Mouse (Mus musculus) adrenal gland, adult 2 months (tissue): ENCODE measurements around the gene Wasl. TPM values are rescaled to one million over a fixed set of nuclear protein-coding genes. Genes with fewer than 3 reads are reported as not detected.

Source experiments
- DNase-seq: peaks from one replicate; pipeline ENCODE4 v3.0.0; 2021
- polyA plus RNA-seq: library from polyadenylated mRNA; depleted of rRNA; stranded (reverse); fragments of >200 nt; gene quantifications from 2 replicates; pipeline ENCODE4 v1.2.3, GENCODE M21; 2012
- total RNA-seq, 2 experiments: library from RNA; stranded (reverse); gene quantifications; 2 replicates each; pipeline ENCODE4 v1.2.3; 2021

Gene Wasl
- total and polyA plus RNA-seq, 3 experiments = 50.3 to 314 (median 58.3) TPM

GRCm38 (mm10) chr6:24604289-24604688 lies 60.5 kb downstream of the Wasl start:
- DNase-seq = no peak

- DNase-seq = no peak
Measured at GRCm38 (mm10) chr6:24602993-24603392, 61.8 kb downstream of the Wasl start.

GRCm38 (mm10) chr6:24602351-24602750 lies 62.5 kb downstream of the Wasl start:
- no peak for DNase-seq

- DNase-seq = peak; percentile 21
Measured at GRCm38 (mm10) chr6:24601668-24602067, 63.1 kb downstream of the Wasl start.

- no peak for DNase-seq
Measured at GRCm38 (mm10) chr6:24600726-24601125, 64.1 kb downstream of the Wasl start.

- DNase-seq = no peak
Measured at GRCm38 (mm10) chr6:24600134-24600533, 64.7 kb downstream of the Wasl start.

- DNase-seq = no peak
Measured at GRCm38 (mm10) chr6:24599639-24600038, 65.2 kb downstream of the Wasl start.

- DNase-seq = no peak
Measured at GRCm38 (mm10) chr6:24599179-24599578, 65.6 kb downstream of the Wasl start.

GRCm38 (mm10) chr6:24597500-24597899 lies 67.3 kb downstream of the Wasl start, which contains the start of gene Lmod2:
Gene Lmod2 (plus strand): TSS chr6:24597762.
- DNase-seq = no peak

GRCm38 (mm10) chr6:24591525-24592218 lies 73.1 kb downstream of the Wasl start:
- DNase-seq = no peak

- no peak for DNase-seq
Measured at GRCm38 (mm10) chr6:24590282-24590681, 74.5 kb downstream of the Wasl start.

GRCm38 (mm10) chr6:24586885-24587284 lies 77.9 kb downstream of the Wasl start:
- DNase-seq = peak; percentile 51

GRCm38 (mm10) chr6:24585431-24586310 lies 79.1 kb downstream of the Wasl start:
- no peak for DNase-seq

- DNase-seq = no peak
Measured at GRCm38 (mm10) chr6:24583456-24583855, 81.4 kb downstream of the Wasl start.

GRCm38 (mm10) chr6:24573319-24573718 lies 91.5 kb downstream of the Wasl start:
- DNase-seq = no peak

GRCm38 (mm10) chr6:24572431-24572830 lies 92.4 kb downstream of the Wasl start:
- no peak for DNase-seq

- DNase-seq = peak; percentile 13
Measured at GRCm38 (mm10) chr6:24571126-24571525, 93.7 kb downstream of the Wasl start.

GRCm38 (mm10) chr6:24570278-24570677 lies 94.5 kb downstream of the Wasl start:
- no peak for DNase-seq

GRCm38 (mm10) chr6:24569711-24570110 lies 95.1 kb downstream of the Wasl start:
- no peak for DNase-seq

GRCm38 (mm10) chr6:24568963-24569362 lies 95.8 kb downstream of the Wasl start:
- no peak for DNase-seq

GRCm38 (mm10) chr6:24564886-24565285 lies 99.9 kb downstream of the Wasl start:
- no peak for DNase-seq

GRCm38 (mm10) chr6:24564081-24564480 lies 100.7 kb downstream of the Wasl start:
- no peak for DNase-seq
